Mouse (Mus musculus): ENCODE results near the gene Hist1h2ag.

Gene Hist1h2ag

GRCm38 (mm10) chr13:22029928-22030327 is 12.8 kb downstream of the Hist1h2ag start:
- TF ChIP-seq GATA4 (IDR thresholded peaks at IDR 0.05; ENCODE audit: insufficient replicate concordance, low read length), result no peak

GRCm38 (mm10) chr13:22028673-22029460 is 13.9 kb downstream of the Hist1h2ag start:
- no peak for TF ChIP-seq GATA4 (IDR thresholded peaks at IDR 0.05; ENCODE audit: insufficient replicate concordance, low read length)

- TF ChIP-seq GATA4 (IDR thresholded peaks at IDR 0.05; ENCODE audit: insufficient replicate concordance, low read length), result no peak
Measured at GRCm38 (mm10) chr13:22026058-22027031, 16.4 kb downstream of the Hist1h2ag start.

- TF ChIP-seq GATA4 (IDR thresholded peaks at IDR 0.05; ENCODE audit: insufficient replicate concordance, low read length), result no peak
Measured at GRCm38 (mm10) chr13:22022241-22022640, 20.5 kb downstream of the Hist1h2ag start.

- TF ChIP-seq GATA4 (IDR thresholded peaks at IDR 0.05; ENCODE audit: insufficient replicate concordance, low read length), result no peak
Measured at GRCm38 (mm10) chr13:22021581-22021980, 21.2 kb downstream of the Hist1h2ag start.

- no peak for TF ChIP-seq GATA4 (IDR thresholded peaks at IDR 0.05; ENCODE audit: insufficient replicate concordance, low read length)
Measured at GRCm38 (mm10) chr13:22020901-22021339, 21.8 kb downstream of the Hist1h2ag start.

GRCm38 (mm10) chr13:22019934-22020835 is 22.6 kb downstream of the Hist1h2ag start:
- no peak for TF ChIP-seq GATA4 (IDR thresholded peaks at IDR 0.05; ENCODE audit: insufficient replicate concordance, low read length)

GRCm38 (mm10) chr13:22015479-22016450 is 27.0 kb downstream of the Hist1h2ag start:
- TF ChIP-seq GATA4 (IDR thresholded peaks at IDR 0.05; ENCODE audit: insufficient replicate concordance, low read length), result no peak

GRCm38 (mm10) chr13:22014411-22014845 is 28.3 kb downstream of the Hist1h2ag start:
- no peak for TF ChIP-seq GATA4 (IDR thresholded peaks at IDR 0.05; ENCODE audit: insufficient replicate concordance, low read length)

- no peak for TF ChIP-seq GATA4 (IDR thresholded peaks at IDR 0.05; ENCODE audit: insufficient replicate concordance, low read length)
Measured at GRCm38 (mm10) chr13:22013716-22014115, 29.0 kb downstream of the Hist1h2ag start.

- no peak for TF ChIP-seq GATA4 (IDR thresholded peaks at IDR 0.05; ENCODE audit: insufficient replicate concordance, low read length)
Measured at GRCm38 (mm10) chr13:22009642-22010041, 33.1 kb downstream of the Hist1h2ag start, which contains the start of gene Prss16. Gene Prss16 (minus strand): TSS chr13:22009742.

GRCm38 (mm10) chr13:22008707-22009106 is 34.0 kb downstream of the Hist1h2ag start:
- TF ChIP-seq GATA4 (IDR thresholded peaks at IDR 0.05; ENCODE audit: insufficient replicate concordance, low read length), result no peak

GRCm38 (mm10) chr13:22007872-22008271 is 34.9 kb downstream of the Hist1h2ag start:
- TF ChIP-seq GATA4 (IDR thresholded peaks at IDR 0.05; ENCODE audit: insufficient replicate concordance, low read length), result no peak
